ENCODE assay signal across 24 mouse cellular contexts in genomic region chr15:97307935-97308334, GRCm38 (mm10).
DNase-seq lines count a peak whose midpoint lies in the region; ATAC-seq lines count a peak whose summit lies in the region.
"Had no signal": no experiment of that assay in that cellular context is flagged by ENCODE, and none has a peak within 500 bp of the region (broad histone marks: within the 10 kb centered on the region; RNA-seq: fewer than 3 reads in every experiment).

No protein-coding gene starts in this region.

- no peak overlapping the region for H3K27ac ChIP-seq in hindbrain, embryonic 11.5 days (ENCODE audit: low read depth, low read length)
- no peak overlapping the region for H3K27ac ChIP-seq in hindbrain, embryonic 16.5 days (ENCODE audit: low read depth, low read length)
- no peak overlapping the region for H3K27ac ChIP-seq in intestine, embryonic 14.5 days (ENCODE audit: low read depth)
- H3K27ac ChIP-seq in intestine, embryonic 16.5 days (ENCODE audit: low read length) = no peak overlapping the region
- no peak overlapping the region for H3K27ac ChIP-seq in midbrain, embryonic 14.5 days (replicated peaks; ENCODE audit: low read depth, low read length)
- no peak overlapping the region for H3K27ac ChIP-seq in midbrain, embryonic 10.5 days (replicated peaks)
- H3K27ac ChIP-seq in forebrain, embryonic 12.5 days = no peak overlapping the region
- H3K27ac ChIP-seq: embryonic facial prominence, embryonic 10.5 days; embryonic facial prominence, embryonic 13.5 days; forebrain, embryonic 13.5 days; intestine, embryonic 15.5 days had no signal

- no peak overlapping the region for H3K4me2 ChIP-seq in hindbrain, embryonic 11.5 days (replicated peaks; ENCODE audit: low read depth, low read length)
- H3K4me2 ChIP-seq in hindbrain, embryonic 16.5 days (ENCODE audit: low read length) = no peak overlapping the region
- H3K4me2 ChIP-seq in intestine, embryonic 14.5 days (ENCODE audit: low read length) = no peak overlapping the region
- no peak overlapping the region for H3K4me2 ChIP-seq in intestine, embryonic 16.5 days (ENCODE audit: low read depth, low read length)
- no peak overlapping the region for H3K4me2 ChIP-seq in midbrain, embryonic 14.5 days (ENCODE audit: low read length)
- H3K4me2 ChIP-seq in forebrain, embryonic 12.5 days = no peak overlapping the region
- H3K4me2 ChIP-seq: embryonic facial prominence, embryonic 13.5 days; forebrain, embryonic 13.5 days; intestine, embryonic 15.5 days had no signal

- no peaks in the 10 kb centered on the region for H3K27me3 ChIP-seq in hindbrain, embryonic 11.5 days (ENCODE audit: control insufficient read depth, insufficient read depth, low read length)
- no peaks in the 10 kb centered on the region for H3K27me3 ChIP-seq in hindbrain, embryonic 16.5 days (replicated peaks; ENCODE audit: control insufficient read depth, insufficient read depth, low read length)
- H3K27me3 ChIP-seq in intestine, embryonic 14.5 days (replicated peaks; ENCODE audit: control insufficient read depth, insufficient read depth, low read length) = no peaks in the 10 kb centered on the region
- H3K27me3 ChIP-seq in intestine, embryonic 16.5 days (replicated peaks; ENCODE audit: control insufficient read depth, insufficient read depth, low read length) = no peaks in the 10 kb centered on the region
- no peaks in the 10 kb centered on the region for H3K27me3 ChIP-seq in midbrain, embryonic 14.5 days (ENCODE audit: control insufficient read depth, insufficient read depth, low read length)
- H3K27me3 ChIP-seq in midbrain, embryonic 10.5 days (ENCODE audit: low read depth, poor library complexity, severe bottlenecking) = no peaks in the 10 kb centered on the region
- H3K27me3 ChIP-seq in forebrain, embryonic 12.5 days = no peaks in the 10 kb centered on the region
- H3K27me3 ChIP-seq: embryonic facial prominence, embryonic 13.5 days; forebrain, embryonic 13.5 days; intestine, embryonic 15.5 days had no signal

- WGBS in hindbrain, embryonic 11.5 days = 55% methylated on average over 9 of the region's 9 CpGs
- 28% methylated on average over 9 of the region's 9 CpGs for WGBS in hindbrain, embryonic 16.5 days
- 79% methylated on average over 9 of the region's 9 CpGs for WGBS in intestine, embryonic 14.5 days
- WGBS in intestine, embryonic 16.5 days = 74% methylated on average over 9 of the region's 9 CpGs
- WGBS in midbrain, embryonic 14.5 days = 24% methylated on average over 9 of the region's 9 CpGs
- WGBS in midbrain, embryonic 10.5 days = 75% methylated on average over 9 of the region's 9 CpGs
- WGBS in forebrain, embryonic 12.5 days = 54% methylated on average over 9 of the region's 9 CpGs

- no peaks in the 10 kb centered on the region for H3K4me1 ChIP-seq in hindbrain, embryonic 11.5 days (replicated peaks; ENCODE audit: control insufficient read depth, insufficient read depth, low read length)
- no peaks in the 10 kb centered on the region for H3K4me1 ChIP-seq in hindbrain, embryonic 16.5 days (ENCODE audit: control insufficient read depth, insufficient read depth, low read depth, low read length)
- H3K4me1 ChIP-seq in intestine, embryonic 14.5 days (replicated peaks; ENCODE audit: control insufficient read depth, insufficient read depth, low read length) = no peaks in the 10 kb centered on the region
- no peaks in the 10 kb centered on the region for H3K4me1 ChIP-seq in intestine, embryonic 16.5 days (ENCODE audit: control insufficient read depth, insufficient read depth, low read length)
- H3K4me1 ChIP-seq in midbrain, embryonic 14.5 days (ENCODE audit: control insufficient read depth, insufficient read depth, low read length) = no peaks in the 10 kb centered on the region
- peaks cover 9% of the 10 kb centered on the region for H3K4me1 ChIP-seq in midbrain, embryonic 10.5 days
- H3K4me1 ChIP-seq in forebrain, embryonic 12.5 days = peaks cover 4% of the 10 kb centered on the region; the same call in 1 of the 2 replicates
- H3K4me1 ChIP-seq: embryonic facial prominence, embryonic 13.5 days; forebrain, embryonic 13.5 days; intestine, embryonic 15.5 days had no signal

- H3K4me3 ChIP-seq in hindbrain, embryonic 11.5 days (ENCODE audit: low read depth, low read length) = no peak overlapping the region
- no peak overlapping the region for H3K4me3 ChIP-seq in hindbrain, embryonic 16.5 days (ENCODE audit: low read length)
- no peak overlapping the region for H3K4me3 ChIP-seq in intestine, embryonic 14.5 days (ENCODE audit: low read depth, low read length)
- H3K4me3 ChIP-seq in intestine, embryonic 16.5 days (ENCODE audit: low read length) = no peak overlapping the region
- H3K4me3 ChIP-seq in midbrain, embryonic 14.5 days (replicated peaks; ENCODE audit: low read depth, low read length) = no peak overlapping the region
- no peak overlapping the region for H3K4me3 ChIP-seq in midbrain, embryonic 10.5 days
- H3K4me3 ChIP-seq in forebrain, embryonic 12.5 days (replicated peaks) = no peak overlapping the region
- H3K4me3 ChIP-seq: embryonic facial prominence, embryonic 10.5 days; embryonic facial prominence, embryonic 13.5 days; erythroblast, embryonic 14.5 days; forebrain, embryonic 13.5 days; intestine, embryonic 15.5 days had no signal

- peak; percentile 47; the same call in 1 of the 2 replicates for ATAC-seq in hindbrain, embryonic 11.5 days (ENCODE audit: low FRiP score)
- no peak for ATAC-seq in hindbrain, embryonic 16.5 days
- ATAC-seq in intestine, embryonic 14.5 days (replicated peaks; ENCODE audit: low FRiP score, low TSS enrichment, low read depth) = no peak
- no peak for ATAC-seq in intestine, embryonic 16.5 days
- no peak for ATAC-seq in midbrain, embryonic 14.5 days (ENCODE audit: low FRiP score, low TSS enrichment)
- ATAC-seq in forebrain, embryonic 12.5 days (ENCODE audit: low FRiP score) = no peak
- ATAC-seq: CD4-positive, CD25-positive, alpha-beta regulatory T cell, adult 4 months; forebrain, embryonic 13.5 days; forebrain, embryonic 16.5 days; intestine, embryonic 15.5 days had no signal

- DNase-seq in hindbrain, embryonic 11.5 days (ENCODE audit: low spot score) = no peak
- peak; percentile 13 for DNase-seq in intestine, embryonic 14.5 days (ENCODE audit: low spot score)
- peak; percentile 25 for DNase-seq in midbrain, embryonic 14.5 days
- DNase-seq in midbrain, embryonic 10.5 days (ENCODE audit: low spot score) = no peak
- DNase-seq: adrenal gland, adult 2 months; adrenal gland, postnatal 14 days; cerebellum, adult 11-12 months; cerebellum, adult 8-10 months; cerebellum, postnatal 10 days; cerebellum, postnatal 36 days; embryo, embryonic 11 days; gastrocnemius, postnatal 10 days; gastrocnemius, postnatal 36 days; kidney, adult 18-20 months had no signal

- H3K36me3 ChIP-seq in hindbrain, embryonic 11.5 days (ENCODE audit: control insufficient read depth, insufficient read depth, low read length) = no peaks in the 10 kb centered on the region
- no peaks in the 10 kb centered on the region for H3K36me3 ChIP-seq in hindbrain, embryonic 16.5 days (ENCODE audit: control insufficient read depth, insufficient read depth, low read length)
- no peaks in the 10 kb centered on the region for H3K36me3 ChIP-seq in intestine, embryonic 14.5 days (ENCODE audit: control insufficient read depth, insufficient read depth, low read length)
- H3K36me3 ChIP-seq in intestine, embryonic 16.5 days (ENCODE audit: control insufficient read depth, insufficient read depth, low read length) = no peaks in the 10 kb centered on the region
- H3K36me3 ChIP-seq in midbrain, embryonic 14.5 days (ENCODE audit: control insufficient read depth, insufficient read depth, low read length) = no peaks in the 10 kb centered on the region
- H3K36me3 ChIP-seq in midbrain, embryonic 10.5 days = no peaks in the 10 kb centered on the region
- H3K36me3 ChIP-seq in forebrain, embryonic 12.5 days (replicated peaks) = no peaks in the 10 kb centered on the region
- H3K36me3 ChIP-seq: embryonic facial prominence, embryonic 10.5 days; embryonic facial prominence, embryonic 13.5 days; intestine, embryonic 15.5 days had no signal

- no peaks in the 10 kb centered on the region for H3K9me3 ChIP-seq in hindbrain, embryonic 11.5 days (ENCODE audit: control insufficient read depth, low read length)
- H3K9me3 ChIP-seq in hindbrain, embryonic 16.5 days (ENCODE audit: control insufficient read depth, low read length) = no peaks in the 10 kb centered on the region
- H3K9me3 ChIP-seq in intestine, embryonic 14.5 days (ENCODE audit: control insufficient read depth, low read length) = no peaks in the 10 kb centered on the region
- no peaks in the 10 kb centered on the region for H3K9me3 ChIP-seq in intestine, embryonic 16.5 days (ENCODE audit: control insufficient read depth, low read length)
- no peaks in the 10 kb centered on the region for H3K9me3 ChIP-seq in midbrain, embryonic 14.5 days (ENCODE audit: control insufficient read depth, low read length)
- H3K9me3 ChIP-seq in midbrain, embryonic 10.5 days (replicated peaks) = no peaks in the 10 kb centered on the region
- no peaks in the 10 kb centered on the region for H3K9me3 ChIP-seq in forebrain, embryonic 12.5 days
- H3K9me3 ChIP-seq: embryonic facial prominence, embryonic 10.5 days; embryonic facial prominence, embryonic 13.5 days; forebrain, embryonic 13.5 days; intestine, embryonic 15.5 days had no signal

- H3K9ac ChIP-seq in hindbrain, embryonic 11.5 days (ENCODE audit: low read depth, low read length) = no peak overlapping the region
- no peak overlapping the region for H3K9ac ChIP-seq in hindbrain, embryonic 16.5 days (ENCODE audit: low read depth, low read length)
- no peak overlapping the region for H3K9ac ChIP-seq in intestine, embryonic 14.5 days (ENCODE audit: low read length)
- H3K9ac ChIP-seq in intestine, embryonic 16.5 days (ENCODE audit: low read depth, low read length) = no peak overlapping the region
- H3K9ac ChIP-seq in midbrain, embryonic 14.5 days (replicated peaks; ENCODE audit: low read length) = no peak overlapping the region
- no peak overlapping the region for H3K9ac ChIP-seq in forebrain, embryonic 12.5 days
- H3K9ac ChIP-seq: embryonic facial prominence, embryonic 13.5 days; forebrain, embryonic 13.5 days; intestine, embryonic 15.5 days had no signal

Comparison
In these comparisons a context has a peak if more than half of its experiments do, and no peak if none do; other contexts are left out.
1. DNase-seq: peak in intestine, embryonic 14.5 days (single experiment) and midbrain, embryonic 14.5 days (single experiment); none in hindbrain, embryonic 11.5 days (single experiment) and midbrain, embryonic 10.5 days (single experiment).